Mouse (Mus musculus) liver, adult 2 months (tissue): ENCODE measurements around the gene Fuk.

Source experiments
- CTCF ChIP-seq: fragments of 200-500 bp; IDR thresholded peaks from 2 replicates; pipeline ENCODE4 v1.5.1; 2011; ENCODE audit warnings: low read depth, low read length, control low read depth
- POLR2A ChIP-seq: fragments of 200-500 bp; IDR thresholded peaks from 2 replicates; pipeline ENCODE4 v1.6.1; 2011; ENCODE audit warnings: low read length, control low read depth; ENCODE audit not compliant: insufficient read depth; ENCODE audit errors: extremely low read depth

GRCm38 (mm10) chr8:110945716-110946115, 43.4 kb upstream of the Fuk start:
- TF ChIP-seq POLR2A (no peak), CTCF (no peak)
